ENCODE assay signal across 16 mouse cellular contexts in genomic region chr4:53915326-53915725, GRCm38 (mm10).
DNase-seq lines count a peak whose midpoint lies in the region; ATAC-seq lines count a peak whose summit lies in the region.
"Had no signal": no experiment of that assay in that cellular context is flagged by ENCODE, and none has a peak within 500 bp of the region (broad histone marks: within the 10 kb centered on the region; RNA-seq: fewer than 3 reads in every experiment).

No protein-coding gene starts in this region.

- H3K36me3 ChIP-seq in splenic B cell, adult 2 months (ENCODE audit: control insufficient read depth, insufficient read depth, low read length, poor library complexity, severe bottlenecking): no peaks in the 10 kb centered on the region
- H3K36me3 ChIP-seq: embryonic facial prominence, embryonic 12.5 days; forebrain, embryonic 15.5 days; neural tube, embryonic 15.5 days had no signal

- ATAC-seq in monocyte, adult 5-6 weeks (replicated peaks; ENCODE audit: insufficient number of reproducible peaks, low FRiP score, low TSS enrichment, poor library complexity, severe bottlenecking): peak; percentile 43; the same call in 1 of the 2 replicates
- ATAC-seq: forebrain, embryonic 15.5 days had no signal

- H3K27me3 ChIP-seq in splenic B cell, adult 2 months (ENCODE audit: control insufficient read depth, insufficient read depth, low read length, poor library complexity, severe bottlenecking): no peaks in the 10 kb centered on the region
- H3K27me3 ChIP-seq: embryonic facial prominence, embryonic 12.5 days; forebrain, embryonic 15.5 days; neural tube, embryonic 15.5 days had no signal

- DNase-seq in thymus, postnatal 25 days: peak; percentile 10
- no peak for DNase-seq in thymus, postnatal 10 days (ENCODE audit: low spot score in 2 of 2)
- peak; percentile 51 for DNase-seq in T-cell, adult 2 months (ENCODE audit: low spot score)
- DNase-seq in splenic B cell, adult 2 months (ENCODE audit: low read depth, low spot score): peak; percentile 75
- no peak for DNase-seq in liver
- DNase-seq in right cerebral cortex, adult 2 months (ENCODE audit: low spot score in 2 of 2): no peak
- no peak for DNase-seq in gastrocnemius, postnatal 10 days
- DNase-seq: cerebellum, postnatal 25 days; heart, adult 11 months; heart, postnatal 4 days; layer of hippocampus, adult 9-11 months; retina, postnatal 1 day had no signal

Comparison
In these comparisons a context has a peak if more than half of its experiments do, and no peak if none do; other contexts are left out.
1. DNase-seq: peak in thymus, postnatal 25 days (single experiment), T-cell, adult 2 months (single experiment) and splenic B cell, adult 2 months (single experiment); none in thymus, postnatal 10 days (0 of 2), liver (single experiment), right cerebral cortex, adult 2 months (0 of 2) and gastrocnemius, postnatal 10 days (single experiment).